In the genomic region with DNA sequence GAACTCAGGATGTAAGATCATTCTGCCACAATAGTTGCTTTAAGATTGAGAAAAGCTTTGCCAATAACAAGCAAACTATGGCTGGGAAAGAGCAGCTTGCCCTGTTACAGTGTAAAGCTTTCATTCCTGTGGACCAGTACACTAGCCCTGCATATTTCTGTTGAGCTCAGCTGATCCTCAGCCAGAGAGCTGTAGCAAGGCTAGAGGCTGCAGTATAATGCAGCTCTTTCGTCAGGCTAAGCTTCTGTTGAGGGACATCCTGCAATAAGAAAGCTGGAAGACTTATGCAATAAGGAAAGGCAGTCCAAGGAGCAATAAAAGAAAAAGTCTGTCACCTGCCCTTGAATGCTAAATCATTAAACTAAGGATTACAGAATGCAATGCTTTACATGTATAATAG, we compare ENCODE assay signal across 16 mouse cellular contexts. TPM values are rescaled to one million over a fixed set of nuclear protein-coding genes. Genes with fewer than 3 reads are reported as not detected.
A peak's percentile ranks its signal among the peaks of the same experiment; 100 is the strongest.
DNase-seq lines count a peak whose midpoint lies in the region; ATAC-seq and TF ChIP-seq lines count a peak whose summit lies in the region.
"Had no signal": no experiment of that assay in that cellular context is flagged by ENCODE, and none has a peak within 500 bp of the region (broad histone marks: within the 10 kb centered on the region; RNA-seq: fewer than 3 reads in every experiment).

No protein-coding gene starts in this region.

- 23% methylated on average over 1 of the region's 1 CpGs for whole genome bisulfite sequencing in lung, postnatal 0 days
- 13% methylated on average over 1 of the region's 1 CpGs for WGBS in intestine, embryonic 15.5 days
- WGBS in stomach, embryonic 15.5 days = 24% methylated on average over 1 of the region's 1 CpGs

- ATAC-seq in lung, postnatal 0 days = 0 out of 2 replicates have a peak, but pooled peaks have one; percentile 5
- ATAC-seq in intestine, embryonic 15.5 days = peak; percentile 91
- ATAC-seq in stomach, embryonic 15.5 days (ENCODE audit: insufficient read depth, low FRiP score, low read depth) = 0 out of 2 replicates have a peak, but pooled peaks have one; percentile 55
- ATAC-seq: forebrain, embryonic 15.5 days; liver, postnatal 0 days had no signal

- H3K9ac ChIP-seq in lung, postnatal 0 days (replicated peaks; ENCODE audit: low read depth) = no peak overlapping the region
- H3K9ac ChIP-seq in intestine, embryonic 15.5 days = no peak overlapping the region
- H3K9ac ChIP-seq in stomach, embryonic 15.5 days = no peak overlapping the region
- H3K9ac ChIP-seq: forebrain, embryonic 15.5 days; heart, embryonic 12.5 days; liver, postnatal 0 days had no signal

- no peak overlapping the region for H3K27ac ChIP-seq in lung, postnatal 0 days (ENCODE audit: low read length)
- no peak overlapping the region for H3K27ac ChIP-seq in intestine, embryonic 15.5 days
- H3K27ac ChIP-seq in stomach, embryonic 15.5 days = peak overlapping the region; percentile 18; the same call in 1 of the 2 replicates
- H3K27ac ChIP-seq: forebrain, embryonic 15.5 days; hindbrain, embryonic 10.5 days; midbrain, embryonic 10.5 days had no signal

- H3K4me2 ChIP-seq in lung, postnatal 0 days (replicated peaks; ENCODE audit: low read depth, low read length) = 0 out of 2 replicates have a peak overlapping the region, but pooled peaks have one; percentile 8
- H3K4me2 ChIP-seq in intestine, embryonic 15.5 days (replicated peaks) = peak overlapping the region; percentile 38
- H3K4me2 ChIP-seq in stomach, embryonic 15.5 days = peak overlapping the region; percentile 40
- H3K4me2 ChIP-seq: forebrain, embryonic 15.5 days; heart, embryonic 12.5 days had no signal

- TF ChIP-seq CTCF in lung, postnatal 0 days (IDR thresholded peaks at IDR 0.05) = no peak

- H3K9me3 ChIP-seq in lung, postnatal 0 days (ENCODE audit: low read length) = no peaks in the 10 kb centered on the region
- no peaks in the 10 kb centered on the region for H3K9me3 ChIP-seq in intestine, embryonic 15.5 days
- H3K9me3 ChIP-seq in stomach, embryonic 15.5 days = no peaks in the 10 kb centered on the region
- H3K9me3 ChIP-seq: forebrain, embryonic 15.5 days; heart, embryonic 12.5 days; hindbrain, embryonic 10.5 days; midbrain, embryonic 10.5 days had no signal

- H3K36me3 ChIP-seq in lung, postnatal 0 days (ENCODE audit: insufficient read depth, low read length) = no peaks in the 10 kb centered on the region
- no peaks in the 10 kb centered on the region for H3K36me3 ChIP-seq in intestine, embryonic 15.5 days
- H3K36me3 ChIP-seq in stomach, embryonic 15.5 days = no peaks in the 10 kb centered on the region
- H3K36me3 ChIP-seq: forebrain, embryonic 15.5 days; heart, embryonic 12.5 days; hindbrain, embryonic 10.5 days; midbrain, embryonic 10.5 days had no signal

- TF ChIP-seq EP300 in lung, postnatal 0 days (IDR thresholded peaks at IDR 0.05) = no peak

- peak; percentile 2 for DNase-seq in kidney, adult 18-20 months
- DNase-seq in kidney, postnatal 25 days = no peak
- DNase-seq in lung, postnatal 0 days (ENCODE audit: low spot score) = no peak
- no peak for DNase-seq in lung, postnatal 14 days
- no peak for DNase-seq in MN1 (ENCODE audit: low spot score)
- DNase-seq in heart, adult 8-10 months (ENCODE audit: low spot score) = no peak
- DNase-seq: cerebellum, adult 18-20 months; gastrocnemius, postnatal 14 days; liver, postnatal 0 days had no signal

- no peaks in the 10 kb centered on the region for H3K27me3 ChIP-seq in lung, postnatal 0 days (replicated peaks; ENCODE audit: insufficient read depth, low read length)
- no peaks in the 10 kb centered on the region for H3K27me3 ChIP-seq in intestine, embryonic 15.5 days (replicated peaks)
- H3K27me3 ChIP-seq in stomach, embryonic 15.5 days (replicated peaks) = no peaks in the 10 kb centered on the region
- H3K27me3 ChIP-seq: forebrain, embryonic 15.5 days; heart, embryonic 12.5 days had no signal

- H3K4me3 ChIP-seq in lung, postnatal 0 days (ENCODE audit: low read depth, low read length) = no peak overlapping the region
- 0 out of 2 replicates have a peak overlapping the region, but pooled peaks have one; percentile 1 for H3K4me3 ChIP-seq in intestine, embryonic 15.5 days (replicated peaks)
- H3K4me3 ChIP-seq in stomach, embryonic 15.5 days (replicated peaks) = peak overlapping the region; percentile 20; the same call in 1 of the 2 replicates
- H3K4me3 ChIP-seq: forebrain, embryonic 15.5 days; heart, embryonic 12.5 days; hindbrain, embryonic 10.5 days; midbrain, embryonic 10.5 days had no signal

- no peaks in the 10 kb centered on the region for H3K4me1 ChIP-seq in lung, postnatal 0 days (ENCODE audit: insufficient read depth, low read depth, low read length)
- H3K4me1 ChIP-seq in intestine, embryonic 15.5 days (replicated peaks) = peaks cover 12% of the 10 kb centered on the region; the same call in 1 of the 2 replicates
- peaks cover 13% of the 10 kb centered on the region; the same call in 1 of the 2 replicates for H3K4me1 ChIP-seq in stomach, embryonic 15.5 days
- H3K4me1 ChIP-seq: heart, embryonic 12.5 days; hindbrain, embryonic 10.5 days; midbrain, embryonic 10.5 days had no signal

RNA-seq across cellular contexts. Expression of a gene that starts 45.5 kb away (rescaled TPM):
- polyA plus RNA-seq in lung, postnatal 0 days (2015; fragmentation: Nextera tagmentation; extraction: Ambion mirVana) = 6.4 and 7.3 TPM in 2 replicates
- polyA plus RNA-seq in intestine, embryonic 15.5 days (2015; fragmentation: Nextera tagmentation; extraction: Ambion mirVana) = 4.1 and 4.8 TPM in 2 replicates
- polyA plus RNA-seq in stomach, embryonic 15.5 days (2015; fragmentation: Nextera tagmentation; extraction: Ambion mirVana) = 3.7 and 4.3 TPM in 2 replicates
- under 1 TPM; 0.14 to 0.28 (median 0.22) TPM for total RNA-seq in heart, adult 8-10 months (2022)
- total RNA-seq: common myeloid progenitor, adult 5-6 weeks had no signal

Comparison
In these comparisons a context has a peak if more than half of its experiments do, and no peak if none do; other contexts are left out.
1. ATAC-seq: peak in every context shown above with its lines; median percentile 91 in intestine, embryonic 15.5 days; 55 in stomach, embryonic 15.5 days; 5 in lung, postnatal 0 days.